Mouse (Mus musculus): ENCODE data around the gene Polr2a. TPM values are rescaled to one million over a fixed set of nuclear protein-coding genes. Genes with fewer than 3 reads are reported as not detected.

Gene Polr2a
- total and polyA plus RNA-seq, 3 experiments = 16.6 to 193 (median 73.9) TPM

DNA sequence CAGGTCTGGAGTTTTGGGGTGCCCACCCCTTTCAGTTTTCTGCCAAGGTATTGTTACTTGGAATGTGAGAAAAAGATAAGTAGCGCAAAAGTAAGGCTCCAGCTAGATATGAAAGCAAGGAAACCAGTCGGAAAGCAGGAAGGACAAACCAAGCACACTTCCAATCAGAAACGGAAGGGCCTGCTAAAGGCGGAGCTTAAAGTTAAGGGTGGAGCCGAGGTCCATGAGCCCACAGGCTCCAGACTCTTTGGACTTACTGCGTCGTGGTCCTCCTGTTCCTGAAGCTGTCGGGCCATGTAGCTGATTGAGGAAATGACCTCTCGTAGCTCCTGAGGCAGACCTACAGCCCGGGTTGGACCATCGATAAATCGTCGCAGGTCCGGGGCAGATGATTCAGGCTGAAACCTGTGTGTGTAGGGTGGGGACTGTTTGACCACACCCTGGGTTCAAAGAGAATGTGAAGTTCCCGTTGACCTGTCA lies 26.4 kb upstream of the Polr2a start (continued):
- TF ChIP-seq JUND (IDR thresholded peaks at IDR 0.05; ENCODE audit: low read depth, low read length) = no peak
- 0 out of 2 replicates have a peak, but pooled peaks have one; percentile 27 for TF ChIP-seq BHLHE40 (IDR thresholded peaks at IDR 0.05; ENCODE audit: borderline replicate concordance, low read depth, low read length)
- peak; percentile 81 for TF ChIP-seq TCF12 (IDR thresholded peaks at IDR 0.05; ENCODE audit: low read depth, low read length)
- no peak for TF ChIP-seq ZKSCAN1 (IDR thresholded peaks at IDR 0.05; ENCODE audit: low read depth, low read length)
- TF ChIP-seq NRF1 (IDR thresholded peaks at IDR 0.05; ENCODE audit: insufficient read depth, low read depth, low read length, poor library complexity, severe bottlenecking) = no peak
- peak; percentile 52; the same call in 1 of the 2 replicates for TF ChIP-seq MAZ (IDR thresholded peaks at IDR 0.05; ENCODE audit: low read depth, low read length)
- no peak for TF ChIP-seq GABPA (IDR thresholded peaks at IDR 0.05; ENCODE audit: low read depth, low read length)

DNA sequence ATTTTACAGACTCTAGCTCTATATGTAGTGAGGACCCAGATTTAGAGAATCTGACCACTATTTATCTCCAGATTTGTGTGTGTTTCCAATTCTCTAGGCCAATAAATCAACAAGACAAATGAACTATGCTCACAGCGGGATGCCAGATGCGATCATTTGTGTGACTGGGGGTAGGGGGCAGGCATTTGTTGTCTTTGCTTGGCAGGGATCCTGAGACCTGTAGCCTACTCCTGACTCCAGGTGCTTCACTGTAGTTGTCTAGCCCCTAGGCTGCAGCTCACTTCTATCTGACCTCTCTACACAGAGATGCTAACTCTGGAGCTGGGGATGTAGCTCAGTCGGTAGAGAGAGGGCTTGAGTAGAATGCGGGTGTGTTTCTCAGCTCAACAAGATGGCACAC lies 23.4 kb upstream of the Polr2a start:
- Histone ChIP-seq H3K4me3 (ENCODE audit: control insufficient read depth in 1 of 2, insufficient read depth in 1 of 2, low read depth in 2 of 2, low read length in 2 of 2) (no peak overlapping the region), H3K9me3 (replicated peaks; ENCODE audit: insufficient read depth, low read length) (no peaks in the 10 kb centered on the region), H3K27me3 (ENCODE audit: control insufficient read depth in 1 of 2, insufficient read depth in 2 of 2, low read length in 2 of 2) (no peaks in the 10 kb centered on the region), H3K79me2 (ENCODE audit: control insufficient read depth, insufficient read depth, low read length, poor library complexity) (peaks cover 3% of the 10 kb centered on the region; the same call in 1 of the 2 replicates), H3K9ac (ENCODE audit: control insufficient read depth, low read depth, low read length, poor library complexity, severe bottlenecking) (no peak overlapping the region), H3K4me1 (ENCODE audit: control insufficient read depth in 1 of 2, insufficient read depth in 2 of 2, low read length in 2 of 2) (peaks cover 2 to 8% of the 10 kb centered on the region in 2 experiments; a peak in 3 of 4 replicates), H3K27ac (ENCODE audit: control insufficient read depth, low read depth, low read length) (no peak overlapping the region), H3K36me3 (ENCODE audit: control insufficient read depth in 1 of 2, insufficient read depth in 2 of 2, low read length in 2 of 2) (peaks cover 0 to 5% of the 10 kb centered on the region in 2 experiments; a peak in 2 of 4 replicates)
- TF ChIP-seq GABPA (IDR thresholded peaks at IDR 0.05; ENCODE audit: low read depth, low read length) (no peak), MYB (IDR thresholded peaks at IDR 0.05; ENCODE audit: low read depth, low read length) (no peak), ZNF384 (IDR thresholded peaks at IDR 0.05; ENCODE audit: low read depth, low read length) (no peak)
- no peak for DNase-seq (ENCODE audit: low read depth, low spot score)

DNA sequence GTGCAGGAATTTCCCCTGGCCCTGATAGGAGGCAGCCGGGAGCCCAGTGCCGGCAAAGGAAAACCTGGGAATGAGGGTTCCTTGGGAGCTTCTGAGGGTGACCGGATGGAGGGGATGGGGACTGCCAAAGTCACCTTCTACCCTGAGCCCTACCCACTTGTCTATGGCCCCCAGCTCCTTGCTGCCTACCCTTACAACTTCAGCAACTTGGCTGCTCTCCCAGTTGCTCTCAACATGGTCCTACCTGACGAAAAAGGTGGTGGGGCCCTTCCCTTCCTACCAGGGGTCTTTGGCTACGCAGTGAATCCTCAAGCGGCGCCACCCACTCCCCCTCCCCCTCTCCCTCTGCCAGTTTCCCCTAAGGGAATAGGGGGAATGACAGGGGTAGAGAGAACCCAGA lies 20.5 kb upstream of the Polr2a start:
- Histone ChIP-seq H3K79me2 (ENCODE audit: control insufficient read depth, insufficient read depth, low read length, poor library complexity) (no peaks in the 10 kb centered on the region), H3K27me3 (ENCODE audit: control insufficient read depth in 1 of 2, insufficient read depth in 2 of 2, low read length in 2 of 2) (no peaks in the 10 kb centered on the region), H3K9ac (ENCODE audit: control insufficient read depth, low read depth, low read length, poor library complexity, severe bottlenecking) (no peak overlapping the region), H3K4me1 (ENCODE audit: control insufficient read depth in 1 of 2, insufficient read depth in 2 of 2, low read length in 2 of 2) (no peaks in the 10 kb centered on the region), H3K27ac (ENCODE audit: control insufficient read depth, low read depth, low read length) (no peak overlapping the region), H3K9me3 (replicated peaks; ENCODE audit: insufficient read depth, low read length) (no peaks in the 10 kb centered on the region), H3K36me3 (ENCODE audit: control insufficient read depth in 1 of 2, insufficient read depth in 2 of 2, low read length in 2 of 2) (peaks cover 0 to under 1% of the 10 kb centered on the region in 2 experiments; a peak in 2 of 4 replicates), H3K4me3 (ENCODE audit: control insufficient read depth in 1 of 2, insufficient read depth in 1 of 2, low read depth in 2 of 2, low read length in 2 of 2) (no peak overlapping the region)
- no peak for DNase-seq (ENCODE audit: low read depth, low spot score)
- TF ChIP-seq SMC3 (IDR thresholded peaks at IDR 0.05; ENCODE audit: low read depth, low read length) = no peak
- TF ChIP-seq POLR2AphosphoS2 (IDR thresholded peaks at IDR 0.05; ENCODE audit: low read length) = no peak
- TF ChIP-seq KAT2A (conservative IDR thresholded peaks at IDR 0.05; ENCODE audit: low read depth, low read length) = no peak
- TF ChIP-seq TAL1 (IDR thresholded peaks at IDR 0.05; ENCODE audit: low read length) = no peak
- TF ChIP-seq TCF12 (IDR thresholded peaks at IDR 0.05; ENCODE audit: low read depth, low read length) = no peak
- no peak for TF ChIP-seq UBTF (IDR thresholded peaks at IDR 0.05; ENCODE audit: borderline replicate concordance, insufficient read depth, low read depth, low read length)
- TF ChIP-seq MXI1 (IDR thresholded peaks at IDR 0.05; ENCODE audit: low read depth, low read length) = no peak
- TF ChIP-seq GABPA (IDR thresholded peaks at IDR 0.05; ENCODE audit: low read depth, low read length) = no peak
- no peak for TF ChIP-seq GATA1 (IDR thresholded peaks at IDR 0.05; ENCODE audit: low read depth, low read length)
- no peak for TF ChIP-seq USF1 (IDR thresholded peaks at IDR 0.05; ENCODE audit: low read depth, low read length)
- TF ChIP-seq ZNF384 (IDR thresholded peaks at IDR 0.05; ENCODE audit: low read depth, low read length) = no peak
- TF ChIP-seq HCFC1 (IDR thresholded peaks at IDR 0.05; ENCODE audit: low read depth, low read length) = no peak
- TF ChIP-seq JUND (IDR thresholded peaks at IDR 0.05; ENCODE audit: low read depth, low read length) = no peak
- TF ChIP-seq NELFE (IDR thresholded peaks at IDR 0.05; ENCODE audit: low read depth, low read length) = no peak
- no peak for TF ChIP-seq ZC3H11A (IDR thresholded peaks at IDR 0.05; ENCODE audit: low read depth, low read length)
- TF ChIP-seq MYB (IDR thresholded peaks at IDR 0.05; ENCODE audit: low read depth, low read length) = no peak
- TF ChIP-seq ELF1 (IDR thresholded peaks at IDR 0.05; ENCODE audit: low read depth, low read length) = no peak
